Mouse (Mus musculus): ENCODE measurements around the gene Ccdc24. TPM values are rescaled to one million over a fixed set of nuclear protein-coding genes. Genes with fewer than 3 reads are reported as not detected.

Gene Ccdc24
- polyA plus RNA-seq, 1 experiment, result 1.4 TPM

DNA sequence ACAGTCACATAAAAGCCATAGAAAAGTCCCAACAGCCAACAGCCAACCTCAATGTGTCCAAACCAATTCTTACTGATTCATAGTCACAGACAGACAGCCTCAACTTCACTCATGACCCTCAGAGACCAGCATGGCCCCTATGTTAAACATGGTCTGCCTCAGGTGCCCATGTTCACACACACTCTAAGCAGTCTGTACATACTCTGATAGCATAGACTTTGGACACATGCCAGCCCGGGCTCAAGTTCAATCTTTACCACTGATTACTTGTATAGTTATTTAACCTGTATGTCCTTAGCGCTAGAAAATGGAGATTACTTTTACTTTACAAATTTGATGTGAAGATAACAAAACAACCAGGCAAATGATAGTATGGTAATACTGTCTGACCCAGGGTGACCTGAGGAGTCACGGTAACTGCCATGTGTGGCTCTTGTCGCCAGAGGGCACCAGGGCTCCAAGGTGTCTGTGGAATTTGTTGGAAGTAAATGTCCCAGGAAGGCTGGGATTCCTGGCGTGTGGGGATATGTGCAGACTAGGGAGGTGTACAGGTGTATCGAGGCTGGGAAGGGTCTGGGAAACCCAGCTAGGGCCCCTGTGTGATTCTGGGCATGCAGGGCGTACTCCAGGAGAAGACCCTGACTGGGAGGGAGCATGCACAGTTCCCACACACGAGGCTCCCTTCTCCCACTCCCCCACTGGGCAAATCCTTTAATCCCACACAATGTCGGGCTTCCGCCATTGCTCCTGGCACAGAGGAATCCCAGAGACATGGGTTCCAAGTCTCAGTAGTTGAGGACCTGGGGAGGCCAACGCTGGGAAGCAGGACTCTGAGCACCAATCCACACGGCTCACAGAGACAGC is 42.9 kb downstream of the Ccdc24 start:
- no peaks in the 10 kb centered on the region for H3K79me3 ChIP-seq (ENCODE audit: low read depth)
- TF ChIP-seq CEBPB (IDR thresholded peaks at IDR 0.05; ENCODE audit: low read depth), result no peak
- no peak for TF ChIP-seq MAX (IDR thresholded peaks at IDR 0.05)
- no peak for TF ChIP-seq MYOG (IDR thresholded peaks at IDR 0.05; ENCODE audit: control insufficient read depth, extremely low read depth, insufficient read length)
- TF ChIP-seq USF1 (IDR thresholded peaks at IDR 0.05; ENCODE audit: low read depth), result no peak
- TF ChIP-seq CTCF (IDR thresholded peaks at IDR 0.05; ENCODE audit: control insufficient read depth, insufficient read depth, insufficient read length), result peak; percentile 78
- no peak for TF ChIP-seq FOSL1 (IDR thresholded peaks at IDR 0.05; ENCODE audit: insufficient read depth, low read length, poor library complexity, severe bottlenecking)
- no peaks in the 10 kb centered on the region for H3K79me2 ChIP-seq (ENCODE audit: control insufficient read depth, insufficient read depth)
- no peak overlapping the region for H3K4me3 ChIP-seq (ENCODE audit: insufficient read depth, poor library complexity, severe bottlenecking)
- H3K36me3 ChIP-seq (ENCODE audit: control insufficient read depth, insufficient read depth), result no peaks in the 10 kb centered on the region
- H3ac ChIP-seq (ENCODE audit: control insufficient read depth, insufficient read length, low read depth), result no peak overlapping the region
- H3K27me3 ChIP-seq (ENCODE audit: control insufficient read depth, insufficient read depth, insufficient read length), result peaks cover 11% of the 10 kb centered on the region

DNA sequence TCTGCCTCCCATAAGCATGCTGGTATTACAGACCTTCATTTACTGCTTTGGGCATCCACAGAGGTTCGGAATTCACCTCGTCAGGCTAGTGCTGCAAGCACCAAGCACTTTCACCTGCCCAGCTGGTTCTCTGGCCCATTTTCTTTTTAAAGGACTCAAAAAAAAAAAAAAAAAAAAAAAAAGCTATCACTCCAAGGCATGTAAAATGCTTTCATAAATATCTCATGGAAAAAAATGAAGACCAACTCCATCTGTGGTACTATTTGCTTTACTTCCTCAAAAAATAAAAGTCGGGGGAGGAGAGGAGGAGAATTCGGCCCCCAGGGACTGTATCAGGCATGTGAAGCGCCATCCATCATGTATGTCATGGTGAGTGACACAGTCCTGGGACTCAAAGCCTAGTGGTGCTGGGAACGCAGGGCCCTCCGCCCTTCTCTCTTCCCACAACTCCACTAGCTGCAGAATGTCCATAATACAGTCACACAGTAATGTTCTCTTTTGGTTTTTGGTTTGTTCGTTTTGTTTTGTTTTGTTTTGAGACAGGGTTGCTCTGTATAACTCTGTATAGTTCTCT is 43.7 kb downstream of the Ccdc24 start:
- Histone ChIP-seq H3K4me3 (ENCODE audit: insufficient read depth, poor library complexity, severe bottlenecking) (no peak overlapping the region), H3K27me3 (ENCODE audit: control insufficient read depth, insufficient read depth, insufficient read length) (peaks cover 19% of the 10 kb centered on the region), H3ac (ENCODE audit: control insufficient read depth, insufficient read length, low read depth) (no peak overlapping the region), H3K36me3 (ENCODE audit: control insufficient read depth, insufficient read depth) (no peaks in the 10 kb centered on the region), H3K79me2 (ENCODE audit: control insufficient read depth, insufficient read depth) (no peaks in the 10 kb centered on the region), H3K79me3 (ENCODE audit: low read depth) (no peaks in the 10 kb centered on the region)
- no peak for TF ChIP-seq FOSL1 (IDR thresholded peaks at IDR 0.05; ENCODE audit: insufficient read depth, low read length, poor library complexity, severe bottlenecking)
- TF ChIP-seq CTCF (IDR thresholded peaks at IDR 0.05; ENCODE audit: control insufficient read depth, insufficient read depth, insufficient read length), result no peak

DNA sequence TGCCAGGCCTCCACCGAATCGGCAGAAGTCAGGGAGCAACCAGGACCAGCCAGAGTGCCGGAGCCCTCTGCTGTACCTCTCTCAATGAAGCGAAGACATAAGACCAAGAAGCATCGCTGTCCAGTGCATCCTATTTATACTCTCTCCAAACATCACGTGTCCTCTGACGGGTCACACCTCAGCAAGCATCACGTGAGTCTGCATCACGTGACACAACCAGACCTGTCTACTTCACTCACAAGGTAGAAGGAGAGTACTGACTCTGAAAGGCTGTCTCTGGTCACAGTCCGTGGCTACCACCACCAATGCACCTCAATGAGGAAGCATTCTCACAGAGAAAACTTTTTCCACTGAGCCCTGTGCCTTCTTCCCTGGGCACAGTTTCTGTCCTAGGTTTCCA is 54.3 kb downstream of the Ccdc24 start:
- H3K79me3 ChIP-seq (ENCODE audit: low read depth), result no peaks in the 10 kb centered on the region
- H3K4me3 ChIP-seq (ENCODE audit: insufficient read depth, poor library complexity, severe bottlenecking), result no peak overlapping the region
- no peak for TF ChIP-seq MAX (IDR thresholded peaks at IDR 0.05)
- no peak for TF ChIP-seq MYOG (IDR thresholded peaks at IDR 0.05; ENCODE audit: control insufficient read depth, extremely low read depth, insufficient read length)
- no peak for TF ChIP-seq USF1 (IDR thresholded peaks at IDR 0.05; ENCODE audit: low read depth)
- TF ChIP-seq MYOD1 (IDR thresholded peaks at IDR 0.05; ENCODE audit: control insufficient read depth, insufficient read length, low read depth), result no peak
- TF ChIP-seq FOSL1 (IDR thresholded peaks at IDR 0.05; ENCODE audit: insufficient read depth, low read length, poor library complexity, severe bottlenecking), result no peak
- no peak for TF ChIP-seq CTCF (IDR thresholded peaks at IDR 0.05; ENCODE audit: control insufficient read depth, insufficient read depth, insufficient read length)
- TF ChIP-seq CEBPB (IDR thresholded peaks at IDR 0.05; ENCODE audit: low read depth), result no peak
- H3K36me3 ChIP-seq (ENCODE audit: control insufficient read depth, insufficient read depth), result no peaks in the 10 kb centered on the region
- H3K79me2 ChIP-seq (ENCODE audit: control insufficient read depth, insufficient read depth), result no peaks in the 10 kb centered on the region
- H3K27me3 ChIP-seq (ENCODE audit: control insufficient read depth, insufficient read depth, insufficient read length), result peaks cover 9% of the 10 kb centered on the region
- no peak overlapping the region for H3ac ChIP-seq (ENCODE audit: control insufficient read depth, insufficient read length, low read depth)

DNA sequence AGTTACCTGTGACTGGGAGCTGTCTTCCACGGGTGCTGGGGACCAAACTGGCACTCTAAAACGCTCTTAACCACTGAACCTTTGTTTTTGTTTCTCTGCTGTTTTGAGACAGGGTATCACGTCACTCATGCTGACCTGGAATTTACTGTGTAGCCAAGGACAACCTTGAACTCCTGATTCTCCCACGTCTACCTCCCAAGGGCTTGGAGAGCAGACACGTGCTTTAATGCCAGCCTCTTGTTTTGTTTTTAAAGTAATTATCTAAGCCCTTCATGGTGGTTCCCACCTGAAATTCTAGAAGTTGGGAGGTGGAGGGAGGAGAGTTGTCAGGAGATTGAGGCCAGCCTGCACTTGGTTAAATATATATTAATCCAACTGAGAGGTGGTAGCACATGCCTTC is 55.6 kb downstream of the Ccdc24 start:
- Histone ChIP-seq H3K79me3 (ENCODE audit: low read depth) (no peaks in the 10 kb centered on the region), H3K27me3 (ENCODE audit: control insufficient read depth, insufficient read depth, insufficient read length) (peaks cover 7% of the 10 kb centered on the region), H3ac (ENCODE audit: control insufficient read depth, insufficient read length, low read depth) (no peak overlapping the region), H3K79me2 (ENCODE audit: control insufficient read depth, insufficient read depth) (no peaks in the 10 kb centered on the region), H3K36me3 (ENCODE audit: control insufficient read depth, insufficient read depth) (no peaks in the 10 kb centered on the region), H3K4me3 (ENCODE audit: insufficient read depth, poor library complexity, severe bottlenecking) (no peak overlapping the region)
- TF ChIP-seq USF1 (IDR thresholded peaks at IDR 0.05; ENCODE audit: low read depth) (no peak), CTCF (IDR thresholded peaks at IDR 0.05; ENCODE audit: control insufficient read depth, insufficient read depth, insufficient read length) (no peak), MYOD1 (IDR thresholded peaks at IDR 0.05; ENCODE audit: control insufficient read depth, insufficient read length, low read depth) (no peak), FOSL1 (IDR thresholded peaks at IDR 0.05; ENCODE audit: insufficient read depth, low read length, poor library complexity, severe bottlenecking) (no peak), MAX (IDR thresholded peaks at IDR 0.05) (no peak), CEBPB (IDR thresholded peaks at IDR 0.05; ENCODE audit: low read depth) (no peak), MYOG (IDR thresholded peaks at IDR 0.05; ENCODE audit: control insufficient read depth, extremely low read depth, insufficient read length) (no peak)

Other genes with a start within 250 kb of the Ccdc24 start
- gene Dmap1, start 190.3 kb downstream of the Ccdc24 start, polyA plus RNA-seq (2012; fragmentation: generic; extraction: Trizol), result 31.0 TPM
- not detected for gene Gm12845, start 148.1 kb downstream of the Ccdc24 start, polyA plus RNA-seq (2012; fragmentation: generic; extraction: Trizol)
- not detected for gene Klf17, start 106.9 kb downstream of the Ccdc24 start, polyA plus RNA-seq (2012; fragmentation: generic; extraction: Trizol)
- 14.4 TPM for gene Slc6a9, start 38.1 kb downstream of the Ccdc24 start, polyA plus RNA-seq (2012; fragmentation: generic; extraction: Trizol)
- 37.7 TPM for gene B4galt2, start 10.9 kb upstream of the Ccdc24 start, polyA plus RNA-seq (2012; fragmentation: generic; extraction: Trizol)
- gene Atp6v0b, start 14.8 kb upstream of the Ccdc24 start, polyA plus RNA-seq (2012; fragmentation: generic; extraction: Trizol), result 296 TPM
- 16.4 TPM for gene Dph2, start 19.5 kb upstream of the Ccdc24 start, polyA plus RNA-seq (2012; fragmentation: generic; extraction: Trizol)
- gene Ipo13, start 42.4 kb upstream of the Ccdc24 start, polyA plus RNA-seq (2012; fragmentation: generic; extraction: Trizol), result 43.6 TPM
- 2.6 TPM for gene Artn, start 57.2 kb upstream of the Ccdc24 start, polyA plus RNA-seq (2012; fragmentation: generic; extraction: Trizol)

Data from C2C12 (cell line).